Mouse (Mus musculus): ENCODE results near the gene Fam213b. TPM values are rescaled to one million over a fixed set of nuclear protein-coding genes. Genes with fewer than 3 reads are reported as not detected.
A peak's percentile ranks its signal among the peaks of the same experiment; 100 is the strongest.

Gene Fam213b
- total and polyA plus RNA-seq, 2 experiments: 14.8 to 35.3 TPM

DNA sequence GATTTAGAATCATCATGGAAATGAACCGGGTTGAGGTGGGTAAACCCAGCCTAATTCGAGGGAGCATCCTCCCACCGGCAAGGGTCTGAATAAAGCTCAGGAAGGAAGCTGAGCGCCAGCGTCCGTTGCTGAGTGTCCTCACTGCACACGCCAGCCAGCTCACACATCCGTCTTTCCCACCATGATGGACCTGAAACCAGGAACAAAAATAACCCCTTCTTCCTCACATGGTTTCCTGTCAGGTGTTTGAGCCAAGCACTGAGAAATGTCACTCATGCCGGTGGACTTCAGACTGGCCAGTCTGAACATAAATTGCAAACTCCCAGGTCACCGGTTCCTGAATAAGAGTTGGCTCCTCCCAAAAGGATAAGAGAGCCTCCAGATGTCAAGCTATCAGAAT is 16.4 kb upstream of the Fam213b start:
- Histone ChIP-seq H3K79me2 (ENCODE audit: control insufficient read depth, insufficient read depth, low read length) (no peaks in the 10 kb centered on the region), H3K36me3 (ENCODE audit: control insufficient read depth, insufficient read depth, low read length) (peaks cover 13% of the 10 kb centered on the region; the same call in 1 of the 2 replicates), H3K4me1 (ENCODE audit: control insufficient read depth, insufficient read depth, low read length) (peaks cover 8% of the 10 kb centered on the region), H3K4me3 (ENCODE audit: insufficient read depth, low read depth, low read length) (no peak overlapping the region), H3K27me3 (ENCODE audit: control insufficient read depth, insufficient read depth, low read length) (no peaks in the 10 kb centered on the region), H3K27ac (replicated peaks; ENCODE audit: insufficient read depth, low read depth, low read length) (no peak overlapping the region), H3K9ac (ENCODE audit: low read depth, low read length) (no peak overlapping the region)
- TF ChIP-seq POLR2A (IDR thresholded peaks at IDR 0.05; ENCODE audit: extremely low read depth, insufficient read depth, low read length) (no peak), CTCF (IDR thresholded peaks at IDR 0.05; ENCODE audit: low read depth, low read length) (no peak)
- DNase-seq (ENCODE audit: extremely low read depth, low read depth, low spot score): no peak
- 70% methylated on average over 10 of the region's 10 CpGs for WGBS

DNA sequence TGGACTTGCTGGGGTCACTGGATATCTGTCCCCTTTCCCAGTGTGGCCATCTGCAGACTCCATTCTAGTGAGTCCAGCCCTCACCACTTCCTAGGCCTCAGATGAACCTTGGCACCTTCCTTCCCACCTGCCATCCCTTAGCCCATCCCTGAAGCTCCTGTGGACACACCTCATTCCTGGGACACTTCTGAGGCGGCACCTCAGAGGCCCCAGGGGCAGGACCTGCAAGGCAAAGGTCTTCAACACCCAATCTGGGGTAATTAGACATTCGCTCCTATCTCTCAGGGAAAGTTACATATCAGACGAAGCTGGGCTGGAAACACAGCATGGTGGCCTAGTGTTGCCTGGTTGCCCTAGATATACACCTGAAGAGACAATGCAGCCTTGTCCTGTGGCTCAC is 15.8 kb upstream of the Fam213b start:
- H3K27ac ChIP-seq (replicated peaks; ENCODE audit: insufficient read depth, low read depth, low read length): no peak overlapping the region
- H3K79me2 ChIP-seq (ENCODE audit: control insufficient read depth, insufficient read depth, low read length): no peaks in the 10 kb centered on the region
- no peak for DNase-seq (ENCODE audit: extremely low read depth, low read depth, low spot score)
- no peaks in the 10 kb centered on the region for H3K27me3 ChIP-seq (ENCODE audit: control insufficient read depth, insufficient read depth, low read length)
- peaks cover 8% of the 10 kb centered on the region for H3K4me1 ChIP-seq (ENCODE audit: control insufficient read depth, insufficient read depth, low read length)
- no peak overlapping the region for H3K4me3 ChIP-seq (ENCODE audit: insufficient read depth, low read depth, low read length)
- WGBS: 98% methylated on average over 3 of the region's 3 CpGs
- TF ChIP-seq POLR2A (IDR thresholded peaks at IDR 0.05; ENCODE audit: extremely low read depth, insufficient read depth, low read length) (no peak), CTCF (IDR thresholded peaks at IDR 0.05; ENCODE audit: low read depth, low read length) (no peak)
- no peak overlapping the region for H3K9ac ChIP-seq (ENCODE audit: low read depth, low read length)
- peaks cover 13% of the 10 kb centered on the region; the same call in 1 of the 2 replicates for H3K36me3 ChIP-seq (ENCODE audit: control insufficient read depth, insufficient read depth, low read length)

DNA sequence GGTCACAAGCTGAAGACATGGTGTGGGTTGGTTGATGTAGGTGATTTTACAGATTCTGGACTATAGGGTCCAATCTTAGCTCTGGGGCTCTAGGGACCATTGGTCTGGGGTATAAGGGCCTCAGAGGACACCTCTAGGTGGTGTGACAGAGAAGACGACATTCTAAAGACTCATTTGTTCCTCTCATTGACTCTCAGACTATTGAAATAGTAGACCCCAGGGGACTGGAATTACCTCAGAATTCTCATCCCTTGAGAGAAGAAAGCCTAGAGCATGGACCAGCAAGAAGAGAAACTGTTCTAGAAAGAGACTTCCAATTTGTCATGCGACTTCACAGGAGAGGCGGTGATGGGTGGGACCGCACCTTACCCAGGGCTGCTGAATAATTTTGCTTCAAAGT is 15.3 kb upstream of the Fam213b start:
- Histone ChIP-seq H3K79me2 (ENCODE audit: control insufficient read depth, insufficient read depth, low read length) (no peaks in the 10 kb centered on the region), H3K27me3 (ENCODE audit: control insufficient read depth, insufficient read depth, low read length) (no peaks in the 10 kb centered on the region), H3K27ac (replicated peaks; ENCODE audit: insufficient read depth, low read depth, low read length) (no peak overlapping the region), H3K9ac (ENCODE audit: low read depth, low read length) (no peak overlapping the region), H3K36me3 (ENCODE audit: control insufficient read depth, insufficient read depth, low read length) (peaks cover 13% of the 10 kb centered on the region; the same call in 1 of the 2 replicates), H3K4me3 (ENCODE audit: insufficient read depth, low read depth, low read length) (no peak overlapping the region), H3K4me1 (ENCODE audit: control insufficient read depth, insufficient read depth, low read length) (peaks cover 8% of the 10 kb centered on the region)
- WGBS: 99% methylated on average over 4 of the region's 4 CpGs
- no peak for DNase-seq (ENCODE audit: extremely low read depth, low read depth, low spot score)
- TF ChIP-seq CTCF (IDR thresholded peaks at IDR 0.05; ENCODE audit: low read depth, low read length) (no peak), POLR2A (IDR thresholded peaks at IDR 0.05; ENCODE audit: extremely low read depth, insufficient read depth, low read length) (no peak)

DNA sequence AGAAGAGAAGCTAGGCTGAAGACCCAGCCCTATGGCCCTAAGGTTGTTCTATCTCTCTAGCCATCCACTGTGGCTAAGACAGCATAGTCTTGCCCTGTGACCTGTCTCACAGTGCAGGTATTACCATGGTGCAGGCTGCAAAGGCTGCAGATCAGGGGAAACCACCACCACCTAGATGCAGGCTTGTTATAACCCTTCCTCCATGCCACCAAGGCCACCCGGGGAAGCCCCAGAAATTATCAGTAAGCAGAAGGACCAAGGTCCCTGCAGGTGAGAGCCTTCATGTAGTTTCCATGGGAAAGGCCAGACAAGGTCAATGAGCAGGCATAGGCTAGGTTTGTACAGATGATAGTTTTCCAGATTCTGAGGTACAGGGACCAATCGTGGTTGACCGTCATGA is 14.9 kb upstream of the Fam213b start:
- Histone ChIP-seq H3K36me3 (ENCODE audit: control insufficient read depth, insufficient read depth, low read length) (peaks cover 13% of the 10 kb centered on the region; the same call in 1 of the 2 replicates), H3K4me3 (ENCODE audit: insufficient read depth, low read depth, low read length) (no peak overlapping the region), H3K9ac (ENCODE audit: low read depth, low read length) (no peak overlapping the region), H3K4me1 (ENCODE audit: control insufficient read depth, insufficient read depth, low read length) (peaks cover 8% of the 10 kb centered on the region), H3K27ac (replicated peaks; ENCODE audit: insufficient read depth, low read depth, low read length) (no peak overlapping the region), H3K79me2 (ENCODE audit: control insufficient read depth, insufficient read depth, low read length) (no peaks in the 10 kb centered on the region), H3K27me3 (ENCODE audit: control insufficient read depth, insufficient read depth, low read length) (no peaks in the 10 kb centered on the region)
- no peak for TF ChIP-seq POLR2A (IDR thresholded peaks at IDR 0.05; ENCODE audit: extremely low read depth, insufficient read depth, low read length)
- TF ChIP-seq CTCF (IDR thresholded peaks at IDR 0.05; ENCODE audit: low read depth, low read length): no peak
- DNase-seq (ENCODE audit: extremely low read depth, low read depth, low spot score): no peak
- 96% methylated on average over 3 of the region's 3 CpGs for WGBS

DNA sequence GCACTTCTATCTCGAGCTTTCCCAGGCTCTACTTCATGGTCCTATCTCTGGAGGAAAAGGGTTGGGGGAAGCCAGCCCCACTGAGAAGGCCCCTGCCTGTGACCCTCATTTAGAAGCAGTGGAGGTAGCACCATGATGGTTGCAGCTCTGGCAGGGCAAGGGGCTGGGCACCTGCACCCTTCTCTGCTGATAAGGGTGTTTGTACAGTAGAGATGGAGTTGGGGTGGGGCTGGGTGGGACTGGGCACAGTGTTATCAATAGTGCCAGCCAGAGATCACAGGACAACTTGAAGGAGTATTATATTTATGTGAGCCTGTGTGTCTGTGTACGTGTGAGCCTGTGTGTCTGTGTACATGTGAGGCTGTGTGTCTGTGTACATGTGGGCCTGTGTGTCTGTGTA is 12.7 kb upstream of the Fam213b start:
- Histone ChIP-seq H3K27me3 (ENCODE audit: control insufficient read depth, insufficient read depth, low read length) (no peaks in the 10 kb centered on the region), H3K9ac (ENCODE audit: low read depth, low read length) (no peak overlapping the region), H3K4me1 (ENCODE audit: control insufficient read depth, insufficient read depth, low read length) (peaks cover 8% of the 10 kb centered on the region), H3K27ac (replicated peaks; ENCODE audit: insufficient read depth, low read depth, low read length) (no peak overlapping the region), H3K79me2 (ENCODE audit: control insufficient read depth, insufficient read depth, low read length) (no peaks in the 10 kb centered on the region), H3K36me3 (ENCODE audit: control insufficient read depth, insufficient read depth, low read length) (0 out of 2 replicates have a peak, but pooled peaks cover 1% of the 10 kb centered on the region), H3K4me3 (ENCODE audit: insufficient read depth, low read depth, low read length) (no peak overlapping the region)
- no peak for TF ChIP-seq CTCF (IDR thresholded peaks at IDR 0.05; ENCODE audit: low read depth, low read length)
- no peak for TF ChIP-seq POLR2A (IDR thresholded peaks at IDR 0.05; ENCODE audit: extremely low read depth, insufficient read depth, low read length)
- 73% methylated on average over 2 of the region's 2 CpGs for WGBS
- no peak for DNase-seq (ENCODE audit: extremely low read depth, low read depth, low spot score)

DNA sequence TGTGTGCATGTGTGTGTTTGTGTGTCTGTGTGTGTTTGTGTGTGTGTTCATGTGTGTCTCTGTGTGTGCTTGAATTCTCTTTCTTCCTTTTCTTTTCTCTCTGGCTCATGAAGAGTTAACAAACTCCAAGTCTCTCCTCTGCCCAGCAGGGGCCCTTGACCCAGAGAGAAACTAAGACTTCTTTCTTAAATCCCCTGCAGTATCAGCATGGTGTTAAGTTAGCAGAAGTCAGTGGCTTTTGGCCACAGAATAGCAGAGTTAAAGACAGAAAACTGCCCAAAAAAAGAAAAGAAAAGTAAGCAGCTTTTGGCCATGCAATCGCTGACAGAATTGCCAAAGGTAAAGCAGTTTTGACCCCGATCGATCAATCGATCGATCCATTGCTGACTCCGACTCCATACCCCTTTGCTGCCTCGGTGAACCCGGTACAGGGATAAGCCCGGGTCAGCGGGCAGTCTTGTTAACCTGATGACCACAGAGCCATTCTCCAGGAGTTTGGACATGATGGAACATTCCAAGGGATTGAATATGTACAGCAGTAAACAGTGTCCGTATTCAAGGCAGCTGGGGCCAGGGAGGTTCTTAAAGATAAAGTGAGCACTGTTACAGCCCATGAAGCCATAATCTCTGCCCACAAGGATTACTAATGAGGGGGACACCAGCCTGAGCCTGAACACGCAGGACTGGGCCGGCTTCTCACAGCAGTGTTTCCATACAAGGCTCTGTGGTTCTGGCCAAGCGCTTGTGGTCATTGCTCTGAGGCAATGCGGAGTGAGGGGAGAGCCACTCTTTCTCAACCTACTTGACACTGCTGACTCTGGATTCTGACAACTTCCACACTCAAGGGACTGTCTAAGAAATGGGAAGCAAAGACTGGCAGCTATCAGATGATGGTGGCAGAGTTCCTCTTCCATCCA is 11.9 kb upstream of the Fam213b start:
- TF ChIP-seq POLR2A (IDR thresholded peaks at IDR 0.05; ENCODE audit: extremely low read depth, insufficient read depth, low read length) (no peak), CTCF (IDR thresholded peaks at IDR 0.05; ENCODE audit: low read depth, low read length) (no peak)
- no peaks in the 10 kb centered on the region for H3K27me3 ChIP-seq (ENCODE audit: control insufficient read depth, insufficient read depth, low read length)
- peaks cover 8% of the 10 kb centered on the region for H3K4me1 ChIP-seq (ENCODE audit: control insufficient read depth, insufficient read depth, low read length)
- DNase-seq (ENCODE audit: extremely low read depth, low read depth, low spot score): peak; percentile 95
- H3K79me2 ChIP-seq (ENCODE audit: control insufficient read depth, insufficient read depth, low read length): no peaks in the 10 kb centered on the region
- H3K4me3 ChIP-seq (ENCODE audit: insufficient read depth, low read depth, low read length): no peak overlapping the region
- H3K36me3 ChIP-seq (ENCODE audit: control insufficient read depth, insufficient read depth, low read length): no peaks in the 10 kb centered on the region
- 15% methylated on average over 15 of the region's 15 CpGs for WGBS
- H3K9ac ChIP-seq (ENCODE audit: low read depth, low read length): no peak overlapping the region
- peak overlapping the region; percentile 63 for H3K27ac ChIP-seq (replicated peaks; ENCODE audit: insufficient read depth, low read depth, low read length)

Data from liver, adult 2 months (tissue).